ENCODE assay signal across 10 mouse cellular contexts in the genomic region with DNA sequence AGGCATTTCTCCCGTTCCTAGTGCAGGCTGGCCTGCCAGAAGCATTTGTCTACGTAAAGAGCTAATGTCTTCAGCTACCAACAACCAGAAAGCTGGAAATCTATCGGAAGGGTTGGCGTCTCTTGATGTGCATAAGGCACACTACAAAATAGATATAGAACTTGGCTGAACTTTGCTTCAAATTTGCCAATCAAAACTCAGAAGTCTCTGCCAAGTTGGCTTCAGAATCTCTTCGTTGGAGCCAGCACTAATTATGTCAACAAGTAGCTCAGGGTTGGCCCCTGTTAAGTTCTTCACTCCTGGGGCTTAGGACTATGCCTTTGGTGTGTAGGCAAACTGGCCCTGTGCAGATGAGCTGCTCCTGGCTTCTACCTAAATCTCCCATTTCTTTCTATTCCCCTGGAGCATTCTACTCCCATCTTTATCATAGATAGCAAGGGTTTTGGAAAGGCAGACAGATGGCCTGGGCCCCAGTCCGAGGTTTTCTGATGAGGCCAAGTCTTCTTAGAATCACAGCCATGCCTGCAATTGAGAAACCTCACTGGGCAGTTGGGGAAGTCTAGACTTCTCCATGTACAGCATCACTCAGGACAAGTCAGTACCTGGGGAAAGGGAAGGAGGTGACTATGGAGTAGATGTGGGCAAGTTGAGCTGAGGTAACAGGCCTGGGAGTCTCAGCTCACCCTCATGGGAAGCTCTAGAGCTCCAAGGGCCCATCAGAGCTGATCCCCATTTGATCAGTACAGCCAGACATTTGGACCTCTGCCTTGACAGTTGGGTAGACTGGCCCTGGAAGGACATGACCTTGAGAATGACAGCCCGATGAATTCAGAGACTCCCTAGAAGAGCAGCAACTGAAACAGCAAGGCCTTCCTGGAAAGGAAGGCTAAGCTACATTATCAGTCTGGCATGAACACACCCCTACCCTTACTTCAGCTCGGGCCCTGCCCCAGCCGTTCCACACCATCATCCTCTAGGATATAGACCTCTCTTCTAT.
DNase-seq lines count a peak whose midpoint lies in the region; ATAC-seq lines count a peak whose summit lies in the region.
"Had no signal": no experiment of that assay in that cellular context is flagged by ENCODE, and none has a peak within 500 bp of the region (broad histone marks: within the 10 kb centered on the region; RNA-seq: fewer than 3 reads in every experiment).

No protein-coding gene starts in this region.

- H3K4me1 ChIP-seq in intestine, embryonic 16.5 days (ENCODE audit: control insufficient read depth, insufficient read depth, low read length): peaks cover 15% of the 10 kb centered on the region
- H3K4me1 ChIP-seq in intestine, embryonic 15.5 days (replicated peaks): 0 out of 2 replicates have a peak, but pooled peaks cover 8% of the 10 kb centered on the region

- no peaks in the 10 kb centered on the region for H3K27me3 ChIP-seq in intestine, embryonic 16.5 days (replicated peaks; ENCODE audit: control insufficient read depth, insufficient read depth, low read length)
- H3K27me3 ChIP-seq in intestine, embryonic 15.5 days (replicated peaks): no peaks in the 10 kb centered on the region
- H3K27me3 ChIP-seq: embryonic facial prominence, embryonic 12.5 days had no signal

- H3K9ac ChIP-seq in intestine, embryonic 16.5 days (ENCODE audit: low read depth, low read length): no peak overlapping the region
- H3K9ac ChIP-seq in intestine, embryonic 15.5 days: no peak overlapping the region
- H3K9ac ChIP-seq: embryonic facial prominence, embryonic 12.5 days had no signal

- peak overlapping the region; percentile 73 for H3K27ac ChIP-seq in intestine, embryonic 16.5 days (ENCODE audit: low read length)
- H3K27ac ChIP-seq in intestine, embryonic 15.5 days: no peak overlapping the region
- H3K27ac ChIP-seq: embryonic facial prominence, embryonic 12.5 days had no signal

- no peaks in the 10 kb centered on the region for H3K36me3 ChIP-seq in intestine, embryonic 16.5 days (ENCODE audit: control insufficient read depth, insufficient read depth, low read length)
- H3K36me3 ChIP-seq in intestine, embryonic 15.5 days: no peaks in the 10 kb centered on the region
- H3K36me3 ChIP-seq: embryonic facial prominence, embryonic 12.5 days; G1E had no signal

- WGBS in intestine, embryonic 16.5 days: 83% methylated on average over 9 of the region's 9 CpGs
- WGBS in intestine, embryonic 15.5 days: 84% methylated on average over 9 of the region's 9 CpGs

- DNase-seq in adrenal gland, postnatal 14 days: peak; percentile 50
- peak; percentile 10 for DNase-seq in cerebellum, adult 8-10 months
- DNase-seq in lung, postnatal 10 days: peak; percentile 14
- DNase-seq in kidney, adult 18-20 months: no peak
- no peak for DNase-seq in retina, embryonic 14.5 days (ENCODE audit: low spot score)
- DNase-seq: kidney, adult 8-10 months had no signal

- H3K9me3 ChIP-seq in intestine, embryonic 16.5 days (ENCODE audit: control insufficient read depth, low read length): no peaks in the 10 kb centered on the region
- no peaks in the 10 kb centered on the region for H3K9me3 ChIP-seq in intestine, embryonic 15.5 days
- H3K9me3 ChIP-seq: embryonic facial prominence, embryonic 12.5 days had no signal

- H3K4me3 ChIP-seq in intestine, embryonic 16.5 days (ENCODE audit: low read length): no peak overlapping the region
- H3K4me3 ChIP-seq in intestine, embryonic 15.5 days (replicated peaks): no peak overlapping the region
- H3K4me3 ChIP-seq: embryonic facial prominence, embryonic 12.5 days had no signal

- no peak for ATAC-seq in intestine, embryonic 16.5 days
- no peak for ATAC-seq in intestine, embryonic 15.5 days

- H3K4me2 ChIP-seq in intestine, embryonic 16.5 days (ENCODE audit: low read depth, low read length): no peak overlapping the region
- H3K4me2 ChIP-seq in intestine, embryonic 15.5 days (replicated peaks): no peak overlapping the region
- H3K4me2 ChIP-seq: embryonic facial prominence, embryonic 12.5 days had no signal

Comparison
In these comparisons a context has a peak if more than half of its experiments do, and no peak if none do; other contexts are left out.
1. DNase-seq: peak in adrenal gland, postnatal 14 days (single experiment), cerebellum, adult 8-10 months (single experiment) and lung, postnatal 10 days (single experiment); none in kidney, adult 18-20 months (single experiment) and retina, embryonic 14.5 days (single experiment).